Mouse (Mus musculus): ENCODE results near the gene Tfap2a. TPM values are rescaled to one million over a fixed set of nuclear protein-coding genes. Genes with fewer than 3 reads are reported as not detected.

The Tfap2a gene
- polyA plus RNA-seq, 1 experiment from 2014 or later = 6.5 TPM

DNA sequence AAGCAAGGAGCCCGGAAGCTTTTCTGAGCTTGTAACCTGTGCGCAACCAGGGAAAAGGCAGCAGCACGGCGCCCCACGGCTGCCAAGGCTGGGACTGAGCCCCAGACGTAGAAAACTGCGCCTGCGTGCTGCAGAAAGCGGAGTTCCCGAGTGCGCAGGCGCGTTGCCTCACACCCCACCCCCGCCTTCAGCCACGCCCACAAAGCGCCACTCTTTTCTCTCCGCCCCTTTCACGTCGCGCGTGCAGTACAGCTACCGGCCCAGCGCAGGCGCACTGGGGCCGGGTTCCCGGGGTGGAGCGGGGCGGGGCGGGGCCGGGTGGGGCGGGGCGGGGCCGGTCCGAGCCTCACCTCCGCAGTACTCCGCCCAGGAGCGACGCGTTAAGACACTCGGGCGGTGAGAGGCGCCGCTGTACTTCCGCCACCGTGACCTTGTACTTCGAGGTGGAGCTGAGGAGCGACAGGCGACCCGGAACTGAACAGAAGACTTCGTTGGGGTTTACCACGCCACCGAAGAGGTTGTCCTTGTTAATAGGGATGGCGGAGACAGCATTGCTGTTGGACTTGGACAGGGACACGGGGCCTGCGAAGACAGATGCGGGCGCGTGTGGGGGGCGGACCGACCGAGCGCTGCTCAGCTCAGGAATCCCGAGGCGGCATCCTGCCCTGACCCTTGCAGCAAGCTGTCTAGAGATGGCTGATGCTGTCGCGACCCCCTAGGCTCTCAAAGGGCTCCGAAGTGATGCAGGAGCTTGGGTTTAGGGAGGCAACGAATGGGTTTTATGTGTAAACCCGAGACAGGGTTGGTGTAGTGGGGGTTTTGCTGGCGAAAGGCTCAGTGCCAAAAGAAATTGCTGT, 15.2 kb downstream of the Tfap2a start:
- peak overlapping the region; percentile 84 for H3K27ac ChIP-seq (replicated peaks)
- H3K4me2 ChIP-seq = peak overlapping the region; percentile 82
- H3K27me3 ChIP-seq (replicated peaks) = peaks cover 50% of the 10 kb centered on the region
- H3K4me3 ChIP-seq (replicated peaks) = peak overlapping the region; percentile 47
- peak; percentile 95 for ATAC-seq (ENCODE audit: low FRiP score)
- H3K9me3 ChIP-seq (replicated peaks) = no peaks in the 10 kb centered on the region
- peaks cover 13% of the 10 kb centered on the region for H3K4me1 ChIP-seq
- H3K36me3 ChIP-seq = no peaks in the 10 kb centered on the region
- peak overlapping the region; percentile 50 for H3K9ac ChIP-seq (replicated peaks)
- under 1% methylated on average over 70 of the region's 70 CpGs for WGBS

DNA sequence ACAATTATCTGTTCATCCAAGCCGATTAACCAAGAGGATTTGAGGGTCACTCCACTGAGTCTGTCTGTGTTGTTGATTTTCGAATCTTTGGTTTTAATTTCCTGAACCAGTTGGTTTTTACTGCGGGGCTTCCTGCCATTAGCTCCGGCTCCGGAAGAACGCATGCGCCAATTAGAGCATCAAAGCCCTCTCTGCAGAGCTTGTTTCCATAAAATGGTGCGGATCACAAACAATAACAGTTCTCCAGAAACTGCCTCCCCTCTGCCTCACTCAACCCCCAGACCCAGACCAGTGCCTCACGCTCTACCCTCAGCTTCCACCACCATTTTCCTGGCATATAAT, 18.5 kb downstream of the Tfap2a start:
- ATAC-seq (ENCODE audit: low FRiP score) = no peak
- Histone ChIP-seq H3K4me2 (no peak overlapping the region; the same call in 1 of the 2 replicates), H3K27me3 (replicated peaks) (peaks cover 58% of the 10 kb centered on the region)

DNA sequence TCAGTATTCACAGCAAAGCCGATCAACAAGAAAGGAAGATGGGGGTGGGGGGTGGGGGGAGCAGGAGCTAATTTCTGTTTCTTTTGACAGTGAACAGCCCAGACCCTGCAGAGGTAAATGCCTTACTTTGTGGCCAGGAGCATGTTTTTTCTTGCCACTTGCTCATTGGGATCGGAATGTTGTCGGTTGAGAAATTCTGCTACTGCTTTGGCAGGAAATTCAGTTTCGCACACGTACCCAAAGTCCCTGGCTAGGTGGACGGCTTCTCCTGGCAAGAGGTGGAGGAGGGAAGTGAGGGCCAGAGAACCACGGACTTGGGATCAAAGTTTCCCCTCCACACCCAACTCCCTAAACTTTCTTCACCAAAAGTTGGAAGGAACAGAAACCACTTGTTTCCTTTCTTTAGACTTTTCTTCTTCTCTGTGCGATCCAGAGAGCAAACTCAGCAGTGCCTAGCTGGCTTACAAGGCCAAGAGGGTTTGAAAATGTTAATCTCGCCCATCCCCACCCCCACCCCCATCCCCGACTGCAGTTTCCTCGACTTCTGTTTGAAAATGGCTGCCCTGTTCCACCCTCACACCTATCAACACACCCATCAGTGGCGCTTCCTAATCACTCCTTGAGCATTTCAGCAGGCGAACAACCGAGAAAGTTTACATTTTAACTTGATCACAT, 19.0 kb downstream of the Tfap2a start:
- no peak for ATAC-seq (ENCODE audit: low FRiP score)
- 27% methylated on average over 14 of the region's 14 CpGs for WGBS
- Histone ChIP-seq H3K36me3 (no peaks in the 10 kb centered on the region), H3K4me2 (no peak overlapping the region; the same call in none of the 2 replicates), H3K27ac (replicated peaks) (no peak overlapping the region), H3K4me1 (peaks cover 18% of the 10 kb centered on the region), H3K4me3 (replicated peaks) (no peak overlapping the region), H3K9me3 (replicated peaks) (no peaks in the 10 kb centered on the region), H3K9ac (replicated peaks) (no peak overlapping the region), H3K27me3 (replicated peaks) (peaks cover 61% of the 10 kb centered on the region)

More for the DNA sequence above, 18.5 kb downstream of the Tfap2a start:
- no peak overlapping the region for H3K4me3 ChIP-seq (replicated peaks)
- H3K4me1 ChIP-seq = peaks cover 18% of the 10 kb centered on the region
- no peak overlapping the region for H3K27ac ChIP-seq (replicated peaks)
- 12% methylated on average over 9 of the region's 9 CpGs for WGBS
- H3K9me3 ChIP-seq (replicated peaks) = no peaks in the 10 kb centered on the region
- H3K9ac ChIP-seq (replicated peaks) = no peak overlapping the region
- H3K36me3 ChIP-seq = no peaks in the 10 kb centered on the region

DNA sequence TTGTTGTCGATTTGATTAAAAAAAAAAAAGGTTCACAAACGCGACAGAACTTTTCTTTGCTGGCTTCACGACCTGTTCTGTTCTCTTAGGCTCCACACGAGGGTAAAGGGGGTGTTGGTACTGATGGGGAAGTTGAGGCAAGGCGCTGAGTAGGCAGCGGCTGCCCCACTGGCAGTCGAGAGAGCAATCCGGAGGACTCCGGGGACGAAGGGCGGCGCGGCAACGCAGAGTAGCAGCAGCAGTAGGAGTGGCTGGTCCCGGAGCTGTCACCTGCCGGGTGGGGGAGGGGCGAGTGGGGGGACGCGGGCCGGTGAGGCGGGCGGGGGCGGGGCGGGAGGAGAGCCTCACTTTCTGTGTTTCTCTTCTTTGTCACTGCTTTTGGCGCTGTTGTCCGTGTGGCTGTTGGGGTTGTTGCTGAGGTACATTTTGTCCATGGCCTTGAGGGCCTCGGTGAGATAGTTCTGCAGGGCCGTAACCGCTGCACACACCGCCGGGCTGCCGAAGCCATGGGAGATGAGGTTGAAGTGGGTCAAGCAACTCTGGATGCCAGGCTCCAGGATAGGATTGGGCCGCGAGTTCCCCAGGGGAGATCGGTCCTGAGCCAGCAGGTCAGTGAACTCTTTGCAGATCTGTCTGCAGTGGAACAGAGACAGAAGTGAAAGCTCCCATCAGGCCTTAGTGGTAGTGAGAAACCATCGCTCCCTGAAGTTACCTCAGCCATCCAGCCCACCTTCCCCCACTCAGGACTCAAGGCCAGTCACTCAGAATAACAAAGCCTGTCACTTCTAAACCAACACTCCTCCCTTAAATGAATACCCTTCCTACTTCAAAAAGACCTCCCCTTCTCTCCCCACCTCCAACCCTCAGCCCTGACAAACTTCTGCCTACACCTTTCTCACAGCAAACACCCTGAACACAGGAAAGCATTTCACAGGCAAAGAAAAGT, 21.1 kb downstream of the Tfap2a start:
- no peaks in the 10 kb centered on the region for H3K36me3 ChIP-seq
- H3K9ac ChIP-seq (replicated peaks) = no peak overlapping the region
- no peak for ATAC-seq (ENCODE audit: low FRiP score)
- peak overlapping the region; percentile 19; the same call in 1 of the 2 replicates for H3K4me2 ChIP-seq
- H3K4me1 ChIP-seq = peaks cover 9% of the 10 kb centered on the region
- H3K27me3 ChIP-seq (replicated peaks) = peaks cover 76% of the 10 kb centered on the region
- H3K27ac ChIP-seq (replicated peaks) = no peak overlapping the region
- WGBS = 9% methylated on average over 37 of the region's 37 CpGs
- no peak overlapping the region for H3K4me3 ChIP-seq (replicated peaks)
- H3K9me3 ChIP-seq (replicated peaks) = no peaks in the 10 kb centered on the region

DNA sequence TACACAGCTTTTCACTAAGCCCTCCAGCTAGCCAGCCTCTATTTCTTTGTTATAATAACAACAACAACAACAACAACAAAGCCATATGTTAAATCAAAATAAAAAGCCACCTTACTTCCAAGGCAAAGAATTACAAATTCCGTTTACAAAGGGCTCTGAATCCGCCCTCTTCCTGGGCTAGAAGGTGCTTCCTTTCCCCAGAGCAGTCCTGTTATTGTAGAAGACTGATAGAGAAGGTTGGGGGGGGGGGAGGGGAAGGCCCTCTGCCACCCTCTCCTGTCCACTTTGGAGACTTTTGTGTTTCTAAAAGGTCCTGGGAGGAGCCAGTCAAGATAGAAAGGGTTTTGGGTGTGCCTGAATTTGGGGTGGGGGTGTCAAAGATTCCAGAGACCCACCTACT, 23.6 kb downstream of the Tfap2a start:
- Histone ChIP-seq H3K36me3 (no peaks in the 10 kb centered on the region), H3K27me3 (replicated peaks) (peaks cover 78% of the 10 kb centered on the region), H3K9me3 (replicated peaks) (no peaks in the 10 kb centered on the region), H3K9ac (replicated peaks) (no peak overlapping the region), H3K4me1 (peaks cover 13% of the 10 kb centered on the region; the same call in 1 of the 2 replicates), H3K27ac (replicated peaks) (no peak overlapping the region), H3K4me2 (no peak overlapping the region), H3K4me3 (replicated peaks) (no peak overlapping the region)
- ATAC-seq (ENCODE audit: low FRiP score) = no peak
- 9% methylated on average over 2 of the region's 2 CpGs for WGBS

DNA sequence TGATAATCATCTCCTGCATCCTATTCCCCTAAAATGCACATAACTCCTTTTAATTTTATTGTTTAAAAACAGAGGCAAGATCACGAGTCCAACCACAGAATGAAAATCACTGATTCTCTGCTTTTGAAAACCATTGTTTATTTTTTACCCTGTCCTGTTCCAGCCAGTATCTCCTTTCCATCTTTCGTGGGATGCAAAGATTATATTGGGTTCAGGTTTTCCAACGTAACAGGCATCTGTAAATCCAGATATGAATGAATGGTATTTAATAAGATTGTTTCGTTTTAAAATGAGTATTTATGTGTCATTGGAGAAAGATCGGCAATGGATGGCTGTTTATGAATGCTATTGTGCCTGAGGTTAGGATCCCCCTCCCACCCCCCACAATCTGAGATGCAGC, 24.5 kb downstream of the Tfap2a start:
- Histone ChIP-seq H3K4me1 (peaks cover 20% of the 10 kb centered on the region), H3K4me3 (replicated peaks) (no peak overlapping the region), H3K36me3 (no peaks in the 10 kb centered on the region), H3K4me2 (no peak overlapping the region), H3K9me3 (replicated peaks) (no peaks in the 10 kb centered on the region), H3K27me3 (replicated peaks) (peaks cover 69% of the 10 kb centered on the region), H3K9ac (replicated peaks) (no peak overlapping the region), H3K27ac (replicated peaks) (no peak overlapping the region)
- WGBS = 6% methylated on average over 5 of the region's 5 CpGs
- no peak for ATAC-seq (ENCODE audit: low FRiP score)

DNA sequence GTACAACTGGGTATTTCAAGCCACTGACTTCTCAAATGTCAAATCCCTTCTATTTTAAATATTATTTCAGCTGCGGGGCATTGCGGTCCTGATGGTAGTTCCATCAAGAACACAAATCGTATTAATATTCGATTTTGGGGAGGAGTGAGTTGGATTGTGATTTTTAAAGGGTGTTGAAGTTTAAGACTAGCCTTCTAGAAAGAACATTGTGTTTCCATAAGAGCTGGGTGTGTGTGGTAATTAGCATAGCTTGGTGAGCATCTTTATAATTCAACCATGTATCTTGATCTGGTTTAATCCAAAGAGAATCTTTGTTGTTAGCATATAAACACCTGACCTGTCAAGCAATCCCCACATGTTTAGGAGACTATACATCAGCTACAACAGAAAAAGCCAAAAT, 24.9 kb downstream of the Tfap2a start:
- peaks cover 68% of the 10 kb centered on the region for H3K27me3 ChIP-seq (replicated peaks)
- WGBS = 11% methylated on average over 4 of the region's 4 CpGs

DNA sequence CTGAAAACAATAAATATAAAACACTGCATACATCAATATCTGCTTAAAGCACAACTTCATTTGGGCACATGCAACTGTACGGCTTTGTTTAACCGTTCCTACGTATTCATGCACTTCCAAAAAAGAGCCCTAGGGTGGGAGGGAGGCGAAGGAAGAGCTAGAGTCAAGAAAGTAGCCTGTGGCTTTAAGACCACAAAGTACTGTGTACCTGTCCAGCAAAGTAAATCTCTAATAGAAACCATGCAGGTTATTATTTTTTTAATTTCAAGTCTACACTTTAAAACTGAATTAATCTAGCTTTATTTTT, 25.7 kb downstream of the Tfap2a start:
- Histone ChIP-seq H3K27me3 (replicated peaks) (peaks cover 67% of the 10 kb centered on the region), H3K9me3 (replicated peaks) (no peaks in the 10 kb centered on the region), H3K4me1 (peaks cover 20% of the 10 kb centered on the region), H3K27ac (replicated peaks) (no peak overlapping the region), H3K36me3 (no peaks in the 10 kb centered on the region), H3K4me3 (replicated peaks) (no peak overlapping the region), H3K9ac (replicated peaks) (no peak overlapping the region), H3K4me2 (no peak overlapping the region)
- no peak for ATAC-seq (ENCODE audit: low FRiP score)
- 8% methylated on average over 4 of the region's 4 CpGs for WGBS

More for the DNA sequence above, 24.9 kb downstream of the Tfap2a start:
- no peak for ATAC-seq (ENCODE audit: low FRiP score)
- H3K4me1 ChIP-seq = peaks cover 20% of the 10 kb centered on the region
- H3K36me3 ChIP-seq = no peaks in the 10 kb centered on the region
- H3K9ac ChIP-seq (replicated peaks) = no peak overlapping the region
- H3K27ac ChIP-seq (replicated peaks) = no peak overlapping the region
- no peaks in the 10 kb centered on the region for H3K9me3 ChIP-seq (replicated peaks)
- H3K4me3 ChIP-seq (replicated peaks) = no peak overlapping the region
- no peak overlapping the region for H3K4me2 ChIP-seq

DNA sequence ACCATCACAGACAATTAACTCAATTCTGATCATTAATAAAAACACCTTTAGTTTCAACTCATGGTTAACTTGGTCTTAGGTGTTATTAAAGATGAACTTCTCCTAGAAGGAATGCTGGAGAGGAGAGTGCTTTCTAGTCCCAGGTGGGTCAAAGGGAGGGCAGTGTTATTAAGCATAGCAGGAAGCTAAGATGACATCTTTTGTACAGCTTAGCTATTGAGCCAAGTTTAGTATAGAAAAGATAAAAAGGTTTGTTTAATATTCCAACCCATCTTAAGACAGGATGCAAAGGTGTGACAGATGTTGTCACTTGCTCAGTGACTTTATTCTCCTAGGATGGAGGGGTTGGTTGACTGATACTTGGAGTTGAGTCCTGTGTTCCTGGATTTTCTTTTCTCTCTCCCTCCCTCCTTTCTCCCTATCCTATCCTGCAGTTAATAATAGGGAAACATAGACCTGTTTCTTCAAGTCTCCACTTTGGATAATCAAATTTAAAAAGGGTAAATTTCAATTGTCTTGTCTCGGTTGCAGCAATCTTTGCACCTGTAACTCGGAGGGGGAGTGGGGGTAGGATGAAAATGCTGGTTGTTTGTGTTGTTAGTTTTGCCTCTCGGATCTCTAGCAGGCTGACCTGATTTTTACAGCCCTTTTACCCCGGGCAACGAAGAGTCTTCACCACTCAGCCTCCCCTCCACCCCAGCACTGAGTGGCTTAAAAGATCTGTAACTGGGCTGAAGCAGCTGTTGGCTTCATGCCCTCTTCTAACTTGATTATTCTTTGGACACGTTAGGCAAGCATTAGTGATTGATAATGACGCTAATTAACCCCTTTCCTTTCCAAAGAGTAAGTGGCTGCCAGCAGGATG, 26.3 kb downstream of the Tfap2a start:
- no peak for ATAC-seq (ENCODE audit: low FRiP score)
- Histone ChIP-seq H3K36me3 (no peaks in the 10 kb centered on the region), H3K9me3 (replicated peaks) (no peaks in the 10 kb centered on the region), H3K4me2 (no peak overlapping the region), H3K27me3 (replicated peaks) (peaks cover 67% of the 10 kb centered on the region), H3K9ac (replicated peaks) (no peak overlapping the region), H3K27ac (replicated peaks) (no peak overlapping the region), H3K4me1 (peaks cover 17% of the 10 kb centered on the region), H3K4me3 (replicated peaks) (no peak overlapping the region)
- WGBS = 2% methylated on average over 7 of the region's 7 CpGs

DNA sequence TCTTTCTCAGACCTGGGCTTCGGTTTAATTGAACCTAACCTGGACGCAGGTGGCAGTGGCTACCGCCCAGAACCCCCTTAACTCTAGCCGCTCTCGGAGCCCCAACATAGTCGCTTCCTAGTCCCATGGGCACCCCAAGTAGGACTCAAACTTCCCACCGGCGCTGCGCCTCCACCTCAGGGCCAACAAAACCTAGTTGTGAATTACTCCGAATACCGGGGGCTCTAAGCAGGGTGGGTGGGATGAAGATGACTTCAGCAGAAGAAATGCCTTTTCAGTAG, 28.2 kb downstream of the Tfap2a start:
- H3K4me2 ChIP-seq = 0 out of 2 replicates have a peak overlapping the region, but pooled peaks have one; percentile 13
- H3K27ac ChIP-seq (replicated peaks) = no peak overlapping the region
- no peak for ATAC-seq (ENCODE audit: low FRiP score)
- no peak overlapping the region for H3K4me3 ChIP-seq (replicated peaks)
- H3K9ac ChIP-seq (replicated peaks) = no peak overlapping the region
- H3K9me3 ChIP-seq (replicated peaks) = no peaks in the 10 kb centered on the region
- 3% methylated on average over 11 of the region's 11 CpGs for WGBS
- H3K4me1 ChIP-seq = peaks cover 17% of the 10 kb centered on the region
- H3K27me3 ChIP-seq (replicated peaks) = peaks cover 78% of the 10 kb centered on the region
- H3K36me3 ChIP-seq = no peaks in the 10 kb centered on the region

All from neural tube, embryonic 15.5 days (tissue).